Mouse (Mus musculus) urinary bladder, postnatal 0 days (tissue): Measurements from ENCODE around the gene Scgn. TPM values are rescaled to one million over a fixed set of nuclear protein-coding genes. Genes with fewer than 3 reads are reported as not detected.

Source experiments
- microRNA-seq: library from miRNA; unstranded; fragments of <30 nt; microRNA quantifications from one replicate; pipeline ENCODE4, GENCODE M21; 2016
- polyA plus RNA-seq: library from polyadenylated mRNA; unstranded; fragments of >200 nt; fragmentation: Nextera tagmentation; extraction: Ambion mirVana; gene quantifications from 2 replicates; pipeline ENCODE4 v1.2.1, GENCODE M21; 2015

The Scgn gene
- not detected in 2 replicates for polyA plus RNA-seq

DNA sequence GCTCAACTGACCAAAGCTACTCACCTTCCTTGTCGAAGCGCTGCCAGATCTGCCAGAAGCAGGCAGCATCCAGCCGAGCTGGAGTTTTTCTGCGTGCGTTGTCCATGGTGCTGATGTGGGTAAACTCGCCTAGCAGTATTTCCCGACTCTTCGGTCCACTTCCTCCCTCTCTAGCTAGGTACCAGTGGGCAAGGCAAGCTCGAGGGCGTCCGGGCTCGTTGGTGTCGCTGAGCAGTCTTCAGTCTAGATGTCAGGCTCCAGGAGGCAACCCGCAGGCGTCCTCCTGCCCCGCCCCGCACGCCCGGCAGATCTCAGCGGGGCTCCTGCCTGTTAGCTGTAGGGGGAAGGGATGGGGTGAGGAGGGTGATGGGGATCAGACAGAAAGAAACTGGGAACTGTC lies at the start of gene Scgn:
TSS of gene Scgn (minus strand) at position 287 of the 400 bp plus-strand sequence.

DNA sequence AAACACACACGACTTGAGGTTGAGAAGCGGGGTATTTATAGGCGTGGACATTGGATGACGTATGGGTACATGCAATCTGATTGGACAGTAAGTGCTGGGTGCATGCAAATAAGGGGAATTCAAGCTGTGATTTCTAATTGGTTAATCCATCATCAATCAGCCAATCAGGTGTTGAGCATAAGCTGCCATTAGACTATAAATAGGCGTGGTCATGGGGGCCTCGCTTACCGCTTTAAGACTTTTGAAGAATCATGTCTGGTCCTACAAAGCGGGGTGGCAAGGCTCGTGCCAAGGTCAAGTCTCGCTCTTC lies 56.8 kb downstream of the Scgn start, which contains the start of gene Hist1h2aa:
TSS of gene Hist1h2aa (plus strand) at position 252 of the 310 bp plus-strand sequence.

DNA sequence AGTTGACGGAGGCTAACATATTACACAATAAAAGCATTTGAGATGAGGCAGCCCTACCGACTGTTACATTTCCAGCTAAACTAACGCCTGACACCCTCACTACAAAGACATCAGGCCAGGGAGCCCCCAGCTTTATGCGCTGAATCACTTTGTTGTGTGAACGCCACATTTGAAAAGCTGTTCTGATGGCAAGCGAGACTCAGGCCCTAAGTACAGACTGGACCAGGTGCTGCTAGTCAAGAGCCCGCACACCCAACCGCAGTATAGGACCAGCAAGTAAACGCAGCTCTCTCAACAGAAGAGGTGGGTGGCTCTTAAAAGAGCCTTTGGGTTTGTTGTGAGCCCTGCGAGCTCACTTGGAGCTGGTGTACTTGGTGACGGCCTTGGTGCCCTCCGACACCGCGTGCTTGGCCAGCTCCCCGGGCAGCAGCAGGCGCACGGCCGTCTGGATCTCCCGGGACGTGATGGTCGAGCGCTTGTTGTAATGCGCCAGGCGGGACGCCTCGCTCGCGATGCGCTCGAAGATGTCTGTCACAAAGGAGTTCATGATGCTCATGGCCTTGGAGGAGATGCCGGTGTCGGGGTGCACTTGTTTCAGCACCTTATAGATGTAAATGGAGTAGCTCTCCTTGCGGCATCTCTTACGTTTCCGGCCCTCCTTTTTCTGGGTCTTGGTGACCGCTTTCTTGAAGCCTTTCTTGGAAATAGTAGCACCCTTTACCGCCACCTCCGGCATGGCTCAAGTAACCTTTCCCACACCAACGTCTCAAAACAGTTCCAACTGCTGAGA lies 57.4 kb downstream of the Scgn start, which contains the start of gene Hist1h2ba:
TSS of gene Hist1h2ba (minus strand) at position 736 of the 790 bp plus-strand sequence.

DNA sequence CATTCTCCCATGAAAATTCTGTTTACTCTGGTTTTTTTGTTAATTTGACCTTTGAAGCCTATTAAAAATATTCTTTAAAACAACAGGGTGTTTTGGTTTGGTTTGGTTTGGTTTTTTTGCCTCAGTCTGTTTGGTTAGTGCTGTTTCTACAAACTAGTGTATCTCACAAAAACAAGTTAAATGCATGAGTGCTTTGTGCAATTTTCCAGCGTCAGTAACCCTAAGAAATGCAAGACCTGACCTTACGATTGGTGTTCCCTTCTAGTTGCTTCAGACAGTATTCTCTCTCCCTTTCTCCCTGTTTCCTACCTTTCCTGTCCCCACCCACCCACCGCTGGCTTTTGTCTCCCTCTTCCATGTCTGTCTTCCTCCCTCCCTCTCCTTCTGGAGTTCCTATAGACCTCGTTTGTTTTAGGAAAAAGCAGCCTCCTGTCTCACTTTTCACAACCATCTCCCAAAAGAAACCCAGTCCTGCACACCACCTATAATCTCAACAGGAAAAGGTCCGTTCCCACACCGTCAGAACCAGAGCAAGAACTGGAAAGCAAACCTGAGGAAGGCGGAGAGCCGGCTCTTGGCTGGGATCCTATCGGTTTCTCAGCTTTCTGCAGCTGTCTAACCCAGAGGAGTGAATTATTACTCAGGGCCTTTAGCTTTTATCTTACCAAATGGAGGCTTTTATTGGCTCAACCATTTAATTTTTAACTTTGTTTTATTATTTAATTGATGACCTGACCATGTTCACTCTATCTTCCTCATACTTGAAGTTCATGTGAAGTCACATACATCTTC lies 76.4 kb downstream of the Scgn start, which contains the start of gene Slc17a4:
TSS of gene Slc17a4 (minus strand) at position 634 of the 792 bp plus-strand sequence.

Small RNAs within 50 kb of the gene (microRNA-seq; reads per million reads assigned to microRNA genes)
- not detected for gene Gm44344

Other genes with a start within 250 kb of the Scgn start
- gene Hist1h3c, start 245.6 kb downstream of the Scgn start, polyA plus RNA-seq, result 0.41 and 0.98 TPM in 2 replicates
- 0.82 and 1.2 TPM in 2 replicates for gene Hist1h2bb, start 244.5 kb downstream of the Scgn start, polyA plus RNA-seq
- 3.7 and 8.0 TPM in 2 replicates for gene Hist1h2ab, start 240.1 kb downstream of the Scgn start, polyA plus RNA-seq
- gene Hist1h3b, start 238.9 kb downstream of the Scgn start, polyA plus RNA-seq, result 2.0 and 2.8 TPM in 2 replicates
- gene Hist1h4b, start 234.2 kb downstream of the Scgn start, polyA plus RNA-seq, result 1.3 TPM in 1 of 2 replicates, not detected in the other
- gene Hist1h4a, start 230.0 kb downstream of the Scgn start, polyA plus RNA-seq, result 0.33 TPM in 1 of 2 replicates, not detected in the other
- gene Hist1h3a, start 228.8 kb downstream of the Scgn start, polyA plus RNA-seq, result 1.9 and 2.7 TPM in 2 replicates
- gene Hist1h1a, start 227.5 kb downstream of the Scgn start, polyA plus RNA-seq, result 0.59 and 0.82 TPM in 2 replicates
- gene Trim38, start 221.3 kb downstream of the Scgn start, polyA plus RNA-seq, result 0.19 and 0.30 TPM in 2 replicates
- gene Slc17a2, start 184.2 kb downstream of the Scgn start, polyA plus RNA-seq, result 0.06 TPM in 1 of 2 replicates, not detected in the other
- not detected in 2 replicates for gene Slc17a3, start 151.8 kb downstream of the Scgn start, polyA plus RNA-seq
- not detected in 2 replicates for gene Slc17a1, start 123.5 kb downstream of the Scgn start, polyA plus RNA-seq
- not detected in 2 replicates for gene Slc17a4, start 76.2 kb downstream of the Scgn start, polyA plus RNA-seq
- gene Hist1h2ba, start 57.1 kb downstream of the Scgn start, polyA plus RNA-seq, result not detected in 2 replicates
- not detected in 2 replicates for gene Hist1h2aa, start 56.8 kb downstream of the Scgn start, polyA plus RNA-seq